Mouse (Mus musculus): ENCODE measurements around the gene Asphd1.

The Asphd1 gene

GRCm38 (mm10) chr7:126896912-126897311, 52.5 kb downstream of the Asphd1 start:
- no peak for DNase-seq (ENCODE audit: low spot score)

All from urinary bladder, postnatal 14 days (tissue).